Mouse (Mus musculus) large intestine, adult 2 months (tissue): Measurements from ENCODE around the gene Rtkn. TPM values are rescaled to one million over a fixed set of nuclear protein-coding genes. Genes with fewer than 3 reads are reported as not detected.
A peak's percentile ranks its signal among the peaks of the same experiment; 100 is the strongest.
"Not testable (repeated sequence)": the region's sequence is repeated elsewhere in the genome, so short reads cannot be mapped to it uniquely, and the experiment has no call there.

Experiments
- DNase-seq: peaks from one replicate; pipeline ENCODE4 v3.0.0-alpha.2; 2012; ENCODE audit warnings: low read depth, low spot score
- WGBS: fragments of 180-500 bp; shearing (Covaris S2); methylation state at CpG from one replicate; pipeline ENCODE4 v1.1.7; 2018; 5-methylcytosine and 5-hydroxymethylcytosine counted together
- polyA plus RNA-seq: library from polyadenylated mRNA; depleted of rRNA; stranded (reverse); fragments of >200 nt; gene quantifications from 2 replicates; pipeline ENCODE4 v1.2.3, GENCODE M21; 2012

The Rtkn gene
- polyA plus RNA-seq, 1 experiment: 79.9 TPM

GRCm38 (mm10) chr6:83136291-83136880, 1.1 kb downstream of the Rtkn start:
- 13% methylated on average over 5 of the region's 5 CpGs for WGBS
- DNase-seq: no peak

GRCm38 (mm10) chr6:83136881-83137575, 1.8 kb downstream of the Rtkn start:
- no peak for DNase-seq
- WGBS: 2% methylated on average over 26 of the region's 26 CpGs

GRCm38 (mm10) chr6:83137576-83137950, 2.3 kb downstream of the Rtkn start:
- under 1% methylated on average over 12 of the region's 12 CpGs for WGBS
- DNase-seq: no peak

GRCm38 (mm10) chr6:83138056-83138455, 2.8 kb downstream of the Rtkn start:
- no peak for DNase-seq
- WGBS: 9% methylated on average over 11 of the region's 11 CpGs

GRCm38 (mm10) chr6:83140044-83140443, 4.8 kb downstream of the Rtkn start:
- WGBS: 87% methylated on average over 8 of the region's 8 CpGs
- DNase-seq: no peak

- no peak for DNase-seq
- 70% methylated on average over 4 of the region's 4 CpGs for WGBS
Measured at GRCm38 (mm10) chr6:83141636-83142035, 6.4 kb downstream of the Rtkn start.

- WGBS: 58% methylated on average over 41 of the region's 41 CpGs
- no peak for DNase-seq
Measured at GRCm38 (mm10) chr6:83142211-83142731, 7.0 kb downstream of the Rtkn start.

- WGBS: 89% methylated on average over 11 of the region's 11 CpGs
- DNase-seq: no peak
Measured at GRCm38 (mm10) chr6:83142886-83143285, 7.6 kb downstream of the Rtkn start.

- no peak for DNase-seq
- 37% methylated on average over 2 of the region's 2 CpGs for WGBS
Measured at GRCm38 (mm10) chr6:83145209-83145608, 9.9 kb downstream of the Rtkn start.

- 80% methylated on average over 9 of the region's 9 CpGs for WGBS
- DNase-seq: no peak
Measured at GRCm38 (mm10) chr6:83145805-83146204, 10.5 kb downstream of the Rtkn start.

- 64% methylated on average over 7 of the region's 7 CpGs for WGBS
- no peak for DNase-seq
Measured at GRCm38 (mm10) chr6:83147280-83147679, 12.0 kb downstream of the Rtkn start.

GRCm38 (mm10) chr6:83151721-83152120, 16.5 kb downstream of the Rtkn start:
- 71% methylated on average over 8 of the region's 8 CpGs for WGBS
- DNase-seq: no peak

- no peak for DNase-seq
- WGBS: 78% methylated on average over 12 of the region's 12 CpGs
Measured at GRCm38 (mm10) chr6:83153038-83153437, 17.8 kb downstream of the Rtkn start.

- WGBS: 47% methylated on average over 5 of the region's 5 CpGs
- no peak for DNase-seq
Measured at GRCm38 (mm10) chr6:83153485-83153884, 18.2 kb downstream of the Rtkn start.

- WGBS: 8% methylated on average over 23 of the region's 23 CpGs
- no peak for DNase-seq
Measured at GRCm38 (mm10) chr6:83155552-83156238, 20.4 kb downstream of the Rtkn start.

- WGBS: 2% methylated on average over 32 of the region's 32 CpGs
- no peak for DNase-seq
Measured at GRCm38 (mm10) chr6:83156259-83156684, 21.0 kb downstream of the Rtkn start, which contains the start of the genes Wdr54 and 1700003E16Rik. TSS of gene Wdr54 (minus strand) at chr6:83156397. TSS of gene 1700003E16Rik (plus strand) at chr6:83156404.

- not testable (repeated sequence) for DNase-seq
- WGBS: 14% methylated on average over 3 of the region's 3 CpGs
Measured at GRCm38 (mm10) chr6:83159456-83159855, 24.2 kb downstream of the Rtkn start.

GRCm38 (mm10) chr6:83161442-83161841, 26.2 kb downstream of the Rtkn start:
- 33% methylated on average over 19 of the region's 19 CpGs for WGBS
- DNase-seq: no peak

GRCm38 (mm10) chr6:83161921-83162641, 26.8 kb downstream of the Rtkn start:
- DNase-seq: no peak
- under 1% methylated on average over 49 of the region's 49 CpGs for WGBS

- peak; percentile 81 for DNase-seq
- under 1% methylated on average over 8 of the region's 8 CpGs for WGBS
Measured at GRCm38 (mm10) chr6:83162701-83163100, 27.4 kb downstream of the Rtkn start.
